Mouse (Mus musculus): ENCODE data around the gene Tenm1. TPM values are rescaled to one million over a fixed set of nuclear protein-coding genes. Genes with fewer than 3 reads are reported as not detected.

Tenm1 gene
- polyA plus RNA-seq, 1 experiment from 2014 or later: 2.6 TPM

DNA sequence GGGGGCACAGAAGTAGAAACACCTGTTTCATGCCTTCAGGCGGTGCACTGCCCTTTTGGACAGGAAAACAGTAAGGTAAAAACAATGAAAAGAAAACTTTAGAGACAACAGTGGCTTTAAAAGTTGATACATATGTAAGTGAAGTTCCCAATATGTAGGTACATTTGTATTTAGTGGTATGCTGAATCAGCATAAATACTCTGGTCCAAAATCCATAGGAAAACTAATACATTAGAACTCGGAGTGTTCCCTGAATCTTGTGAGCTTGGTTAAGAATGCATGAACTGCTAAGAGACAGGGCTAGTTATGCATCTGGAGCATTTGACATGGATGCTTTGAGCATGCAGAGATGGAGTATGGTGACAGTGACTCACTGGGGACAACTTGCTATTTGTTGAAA is 906.1 kb downstream of the Tenm1 start:
- 66% methylated on average over 2 of the region's 2 CpGs for WGBS
- Histone ChIP-seq H3K9ac (ENCODE audit: low read depth, low read length) (no peak overlapping the region), H3K4me3 (ENCODE audit: low read depth, low read length) (no peak overlapping the region), H3K4me2 (ENCODE audit: low read depth, low read length) (no peak overlapping the region), H3K27ac (replicated peaks; ENCODE audit: low read depth, low read length) (no peak overlapping the region), H3K9me3 (ENCODE audit: control insufficient read depth, low read length) (no peaks in the 10 kb centered on the region), H3K27me3 (replicated peaks; ENCODE audit: control insufficient read depth, insufficient read depth, low read length) (no peaks in the 10 kb centered on the region), H3K4me1 (ENCODE audit: control insufficient read depth, insufficient read depth, low read length) (no peaks in the 10 kb centered on the region), H3K36me3 (ENCODE audit: control insufficient read depth, insufficient read depth, low read length) (no peaks in the 10 kb centered on the region)
- ATAC-seq (ENCODE audit: low read depth) (no peak), DNase-seq (ENCODE audit: low spot score) (no peak)

DNA sequence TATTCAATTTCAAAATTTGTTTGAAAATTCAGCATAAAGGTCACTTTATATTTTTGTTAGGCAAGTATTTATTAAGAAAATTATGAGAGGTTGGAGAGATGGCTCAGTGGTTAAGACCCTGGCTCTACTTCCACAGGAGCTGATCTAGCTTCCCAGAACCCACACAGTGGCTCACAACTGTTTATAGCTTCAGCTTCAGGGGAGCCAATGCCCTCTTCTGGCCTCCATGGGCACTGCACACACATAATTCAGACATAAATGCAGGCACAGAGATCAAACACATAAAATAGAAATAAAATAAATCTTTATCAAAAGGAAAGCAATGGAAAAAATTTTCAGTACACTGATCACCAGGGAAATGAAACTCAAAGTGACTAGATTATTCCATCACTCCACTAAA is 916.4 kb downstream of the Tenm1 start:
- DNase-seq (ENCODE audit: low spot score) (no peak), ATAC-seq (ENCODE audit: low read depth) (no peak)
- Histone ChIP-seq H3K9ac (ENCODE audit: low read depth, low read length) (no peak overlapping the region), H3K27ac (replicated peaks; ENCODE audit: low read depth, low read length) (no peak overlapping the region), H3K27me3 (replicated peaks; ENCODE audit: control insufficient read depth, insufficient read depth, low read length) (no peaks in the 10 kb centered on the region), H3K36me3 (ENCODE audit: control insufficient read depth, insufficient read depth, low read length) (no peaks in the 10 kb centered on the region), H3K9me3 (ENCODE audit: control insufficient read depth, low read length) (no peaks in the 10 kb centered on the region), H3K4me3 (ENCODE audit: low read depth, low read length) (no peak overlapping the region), H3K4me2 (ENCODE audit: low read depth, low read length) (no peak overlapping the region), H3K4me1 (ENCODE audit: control insufficient read depth, insufficient read depth, low read length) (no peaks in the 10 kb centered on the region)

DNA sequence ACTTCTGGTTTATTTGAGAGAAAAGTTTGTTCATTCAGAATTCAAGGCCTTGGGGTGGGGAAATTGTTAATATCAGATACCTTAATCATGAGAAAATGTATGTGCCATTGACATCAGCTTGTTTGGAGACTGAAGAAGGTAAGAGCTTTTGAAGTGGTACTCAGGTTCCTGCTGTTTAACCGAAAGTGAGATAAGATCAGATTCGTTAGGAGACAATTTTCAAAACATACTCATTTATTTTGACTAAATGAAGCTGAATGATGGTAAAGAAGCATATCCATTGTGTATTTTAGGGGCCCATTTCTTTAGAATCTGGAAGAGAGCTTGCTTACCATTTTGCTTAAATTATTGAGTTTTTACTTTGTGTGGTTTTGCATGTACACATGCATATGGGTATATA is 917.8 kb downstream of the Tenm1 start:
- WGBS: 72% methylated on average over 2 of the region's 2 CpGs
- Histone ChIP-seq H3K4me1 (ENCODE audit: control insufficient read depth, insufficient read depth, low read length) (no peaks in the 10 kb centered on the region), H3K4me3 (ENCODE audit: low read depth, low read length) (no peak overlapping the region), H3K9me3 (ENCODE audit: control insufficient read depth, low read length) (no peaks in the 10 kb centered on the region), H3K27ac (replicated peaks; ENCODE audit: low read depth, low read length) (no peak overlapping the region), H3K4me2 (ENCODE audit: low read depth, low read length) (no peak overlapping the region), H3K9ac (ENCODE audit: low read depth, low read length) (no peak overlapping the region), H3K36me3 (ENCODE audit: control insufficient read depth, insufficient read depth, low read length) (no peaks in the 10 kb centered on the region), H3K27me3 (replicated peaks; ENCODE audit: control insufficient read depth, insufficient read depth, low read length) (no peaks in the 10 kb centered on the region)
- no peak for DNase-seq (ENCODE audit: low spot score)
- no peak for ATAC-seq (ENCODE audit: low read depth)

DNA sequence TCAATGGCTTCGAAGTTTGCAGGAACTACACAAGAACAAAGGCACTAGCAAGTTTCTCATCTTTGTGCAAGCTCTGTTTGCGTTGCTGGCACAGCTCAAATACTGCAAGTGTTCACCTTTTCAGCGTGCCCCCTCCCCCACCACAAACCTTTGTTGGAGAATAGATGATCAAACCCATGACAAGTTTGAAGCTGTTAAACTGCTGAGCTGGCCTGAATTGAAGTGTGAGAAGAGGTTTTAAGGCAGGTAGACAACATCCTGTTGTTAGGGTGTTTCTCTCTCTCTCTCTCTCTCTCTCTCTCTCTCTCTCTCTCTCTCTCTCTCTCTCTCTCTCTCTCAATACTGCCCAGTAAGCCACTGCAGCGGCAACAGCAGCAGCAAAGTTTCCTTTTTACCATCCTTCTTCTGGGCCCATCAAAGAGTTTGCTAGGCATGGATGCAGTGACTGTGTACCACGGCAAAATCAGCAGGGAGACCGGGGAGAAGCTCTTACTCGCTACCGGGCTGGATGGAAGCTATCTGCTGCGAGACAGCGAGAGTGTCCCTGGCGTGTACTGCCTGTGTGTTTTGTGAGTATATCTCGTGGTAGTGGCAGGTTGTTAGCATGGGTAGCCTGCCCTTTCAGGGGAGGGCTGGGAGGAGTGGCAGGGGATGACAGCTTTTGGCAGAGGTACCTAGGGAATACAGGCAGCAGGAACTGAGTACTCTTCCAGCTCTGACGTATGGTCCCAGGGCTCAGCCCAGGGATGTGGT is 926.5 kb downstream of the Tenm1 start, which contains the start of gene Sh2d1a:
Sh2d1a (plus strand) TSS at position 163 of the 753 bp plus-strand sequence.
- H3K4me1 ChIP-seq (ENCODE audit: control insufficient read depth, insufficient read depth, low read length): no peaks in the 10 kb centered on the region
- no peaks in the 10 kb centered on the region for H3K36me3 ChIP-seq (ENCODE audit: control insufficient read depth, insufficient read depth, low read length)
- no peak for ATAC-seq (ENCODE audit: low read depth)
- H3K4me3 ChIP-seq (ENCODE audit: low read depth, low read length): no peak within 1 kb of the TSS
- H3K27me3 ChIP-seq (replicated peaks; ENCODE audit: control insufficient read depth, insufficient read depth, low read length): no peaks in the 10 kb centered on the region
- no peak within 1 kb of the TSS for H3K27ac ChIP-seq (replicated peaks; ENCODE audit: low read depth, low read length)
- DNase-seq (ENCODE audit: low spot score): no peak
- H3K9ac ChIP-seq (ENCODE audit: low read depth, low read length): no peak within 1 kb of the TSS
- 78% methylated on average over 13 of the region's 13 CpGs for WGBS
- H3K4me2 ChIP-seq (ENCODE audit: low read depth, low read length): no peak within 1 kb of the TSS
- no peaks in the 10 kb centered on the region for H3K9me3 ChIP-seq (ENCODE audit: control insufficient read depth, low read length)

DNA sequence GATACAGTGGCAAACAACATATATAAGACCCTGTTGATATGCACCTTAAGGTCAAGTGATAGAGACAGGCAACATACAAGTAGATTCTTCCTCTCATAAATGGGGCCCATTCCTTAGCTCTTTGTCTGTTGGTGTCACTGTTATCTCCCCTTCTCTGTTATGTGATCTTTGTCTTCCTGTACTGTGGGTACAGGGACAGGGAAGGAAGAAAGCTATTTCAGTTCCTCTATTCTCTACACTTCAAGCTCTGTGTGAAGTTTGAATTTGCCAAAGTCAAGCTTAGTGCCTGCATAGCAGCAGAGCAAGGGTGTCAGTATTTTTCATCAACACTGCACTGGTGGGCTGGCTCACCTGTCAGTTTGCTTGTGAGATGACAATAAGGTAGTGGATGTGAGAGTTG is 928.4 kb downstream of the Tenm1 start:
- Histone ChIP-seq H3K4me3 (ENCODE audit: low read depth, low read length) (no peak overlapping the region), H3K9ac (ENCODE audit: low read depth, low read length) (no peak overlapping the region), H3K4me1 (ENCODE audit: control insufficient read depth, insufficient read depth, low read length) (no peaks in the 10 kb centered on the region), H3K27me3 (replicated peaks; ENCODE audit: control insufficient read depth, insufficient read depth, low read length) (no peaks in the 10 kb centered on the region), H3K36me3 (ENCODE audit: control insufficient read depth, insufficient read depth, low read length) (no peaks in the 10 kb centered on the region), H3K4me2 (ENCODE audit: low read depth, low read length) (no peak overlapping the region), H3K27ac (replicated peaks; ENCODE audit: low read depth, low read length) (no peak overlapping the region), H3K9me3 (ENCODE audit: control insufficient read depth, low read length) (no peaks in the 10 kb centered on the region)
- ATAC-seq (ENCODE audit: low read depth) (no peak), DNase-seq (ENCODE audit: low spot score) (no peak)

GRCm38 (mm10) chrX:42490336-42490735 is 938.6 kb downstream of the Tenm1 start:
- H3K27me3 ChIP-seq (replicated peaks; ENCODE audit: control insufficient read depth, insufficient read depth, low read length): no peaks in the 10 kb centered on the region
- no peak for DNase-seq (ENCODE audit: low spot score)
- H3K4me1 ChIP-seq (ENCODE audit: control insufficient read depth, insufficient read depth, low read length): no peaks in the 10 kb centered on the region
- H3K9me3 ChIP-seq (ENCODE audit: control insufficient read depth, low read length): no peaks in the 10 kb centered on the region
- H3K36me3 ChIP-seq (ENCODE audit: control insufficient read depth, insufficient read depth, low read length): no peaks in the 10 kb centered on the region
- no peak overlapping the region for H3K27ac ChIP-seq (replicated peaks; ENCODE audit: low read depth, low read length)
- ATAC-seq (ENCODE audit: low read depth): no peak
- 93% methylated on average over 8 of the region's 8 CpGs for WGBS
- no peak overlapping the region for H3K4me3 ChIP-seq (ENCODE audit: low read depth, low read length)
- no peak overlapping the region for H3K9ac ChIP-seq (ENCODE audit: low read depth, low read length)
- H3K4me2 ChIP-seq (ENCODE audit: low read depth, low read length): no peak overlapping the region

DNA sequence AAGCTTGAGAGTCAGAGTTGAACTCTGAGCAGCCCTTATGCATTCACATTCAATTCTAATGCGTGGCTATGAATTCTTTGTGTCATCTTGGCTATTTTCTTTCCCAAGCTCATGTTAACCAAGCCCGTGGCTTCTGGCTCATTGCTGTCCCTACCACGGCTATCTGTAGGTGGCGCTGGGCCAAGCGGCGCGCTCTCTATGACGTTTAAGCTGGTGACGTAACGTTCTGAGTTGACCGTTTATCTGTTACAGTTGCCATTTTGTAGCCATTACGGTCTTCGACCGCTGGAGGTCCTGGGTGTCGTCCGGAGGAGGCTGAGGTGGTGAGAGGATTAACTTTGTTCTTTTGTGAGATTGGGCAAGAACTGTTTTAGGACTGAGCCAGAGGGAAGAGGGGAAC is 939.5 kb downstream of the Tenm1 start, which contains the start of gene Tex13c2:
Tex13c2 (plus strand) TSS at position 246 of the 400 bp plus-strand sequence.
- no peak within 1 kb of the TSS for H3K9ac ChIP-seq (ENCODE audit: low read depth, low read length)
- H3K4me1 ChIP-seq (ENCODE audit: control insufficient read depth, insufficient read depth, low read length): no peaks in the 10 kb centered on the region
- H3K4me2 ChIP-seq (ENCODE audit: low read depth, low read length): no peak within 1 kb of the TSS
- ATAC-seq (ENCODE audit: low read depth) (no peak), DNase-seq (ENCODE audit: low spot score) (no peak)
- 90% methylated on average over 16 of the region's 16 CpGs for WGBS
- no peaks in the 10 kb centered on the region for H3K9me3 ChIP-seq (ENCODE audit: control insufficient read depth, low read length)
- no peak within 1 kb of the TSS for H3K27ac ChIP-seq (replicated peaks; ENCODE audit: low read depth, low read length)
- no peak within 1 kb of the TSS for H3K4me3 ChIP-seq (ENCODE audit: low read depth, low read length)
- H3K36me3 ChIP-seq (ENCODE audit: control insufficient read depth, insufficient read depth, low read length): no peaks in the 10 kb centered on the region
- H3K27me3 ChIP-seq (replicated peaks; ENCODE audit: control insufficient read depth, insufficient read depth, low read length): no peaks in the 10 kb centered on the region

Other genes starting within 250 kb of the Tenm1 start
- gene Tex13c1, start 162.0 kb upstream of the Tenm1 start, polyA plus RNA-seq (2014; fragmentation: Nextera tagmentation; extraction: Ambion mirVana): not detected in 2 replicates